15 mouse cellular contexts compared by ENCODE assay signal in genomic region chr10:42246483-42246882, GRCm38 (mm10). TPM values are rescaled to one million over a fixed set of nuclear protein-coding genes. Genes with fewer than 3 reads are reported as not detected.
DNase-seq lines count a peak whose midpoint lies in the region; ATAC-seq and TF ChIP-seq lines count a peak whose summit lies in the region.
"Had no signal": no experiment of that assay in that cellular context is flagged by ENCODE, and none has a peak within 500 bp of the region (broad histone marks: within the 10 kb centered on the region; RNA-seq: fewer than 3 reads in every experiment).

No protein-coding gene starts in this region.

- no peak for ATAC-seq in kidney, postnatal 0 days (replicated peaks; ENCODE audit: low FRiP score, low read depth)
- ATAC-seq in kidney, embryonic 16.5 days (ENCODE audit: low FRiP score, low TSS enrichment) = no peak
- no peak for ATAC-seq in liver, embryonic 13.5 days (ENCODE audit: low read depth)
- ATAC-seq: forebrain, embryonic 15.5 days; inflammation-experienced regulatory T-cells, adult 6 months; midbrain, embryonic 16.5 days had no signal

- TF ChIP-seq CTCF in gastrocnemius, adult 2 months (IDR thresholded peaks at IDR 0.05) = no peak
- no peak for TF ChIP-seq CTCF in kidney, postnatal 0 days (IDR thresholded peaks at IDR 0.05; ENCODE audit: low read depth)
- no peak for TF ChIP-seq CTCF in bone marrow, adult 2 months (IDR thresholded peaks at IDR 0.05; ENCODE audit: control insufficient read depth, insufficient read depth, low read length)

- intact Hi-C loops in gastrocnemius, adult 2 months (cut with DNase I) = no loop called here

- no peaks in the 10 kb centered on the region for H3K27me3 ChIP-seq in kidney, postnatal 0 days (ENCODE audit: insufficient read depth, low read length)
- H3K27me3 ChIP-seq in kidney, embryonic 16.5 days (ENCODE audit: insufficient read depth, low read length) = no peaks in the 10 kb centered on the region
- H3K27me3 ChIP-seq in liver, embryonic 13.5 days = no peaks in the 10 kb centered on the region
- H3K27me3 ChIP-seq: forebrain, embryonic 15.5 days had no signal

- H3K4me2 ChIP-seq in kidney, postnatal 0 days (ENCODE audit: low read length) = no peak overlapping the region
- no peak overlapping the region for H3K4me2 ChIP-seq in kidney, embryonic 16.5 days (replicated peaks; ENCODE audit: low read depth, low read length)
- peak overlapping the region; percentile 61 for H3K4me2 ChIP-seq in liver, embryonic 13.5 days
- H3K4me2 ChIP-seq: forebrain, embryonic 15.5 days had no signal

- H3K36me3 ChIP-seq in kidney, postnatal 0 days (ENCODE audit: insufficient read depth, low read length) = no peaks in the 10 kb centered on the region
- H3K36me3 ChIP-seq in kidney, embryonic 16.5 days (ENCODE audit: insufficient read depth, low read length) = no peaks in the 10 kb centered on the region
- peaks cover 58% of the 10 kb centered on the region for H3K36me3 ChIP-seq in liver, embryonic 13.5 days
- H3K36me3 ChIP-seq: forebrain, embryonic 15.5 days had no signal

- H3K4me3 ChIP-seq in gastrocnemius, adult 2 months = no peak overlapping the region
- H3K4me3 ChIP-seq in kidney, postnatal 0 days (replicated peaks; ENCODE audit: low read depth, low read length) = no peak overlapping the region
- H3K4me3 ChIP-seq in kidney, embryonic 16.5 days (ENCODE audit: low read length) = no peak overlapping the region
- no peak overlapping the region for H3K4me3 ChIP-seq in bone marrow, adult 2 months (replicated peaks; ENCODE audit: control insufficient read depth, low read depth, low read length)
- peak overlapping the region; percentile 39 for H3K4me3 ChIP-seq in liver, embryonic 13.5 days (replicated peaks)
- H3K4me3 ChIP-seq: forebrain, embryonic 15.5 days had no signal

- peak overlapping the region; percentile 91 for H3K27ac ChIP-seq in gastrocnemius, adult 2 months
- H3K27ac ChIP-seq in kidney, postnatal 0 days = peak overlapping the region; percentile 31
- H3K27ac ChIP-seq in kidney, embryonic 16.5 days (ENCODE audit: low read length) = no peak overlapping the region
- H3K27ac ChIP-seq in bone marrow, adult 2 months (ENCODE audit: control insufficient read depth, insufficient read depth, low read depth, low read length, poor library complexity) = 0 out of 2 replicates have a peak overlapping the region, but pooled peaks have one; percentile 2
- peak overlapping the region; percentile 99 for H3K27ac ChIP-seq in liver, embryonic 13.5 days
- H3K27ac ChIP-seq: forebrain, embryonic 15.5 days had no signal

- H3K9ac ChIP-seq in kidney, postnatal 0 days (ENCODE audit: low read depth, low read length) = no peak overlapping the region
- H3K9ac ChIP-seq in kidney, embryonic 16.5 days (replicated peaks; ENCODE audit: low read length) = no peak overlapping the region
- peak overlapping the region; percentile 76 for H3K9ac ChIP-seq in liver, embryonic 13.5 days
- H3K9ac ChIP-seq: forebrain, embryonic 15.5 days had no signal

- 69% methylated on average over 3 of the region's 3 CpGs for WGBS in kidney, postnatal 0 days
- 67% methylated on average over 3 of the region's 3 CpGs for WGBS in kidney, embryonic 16.5 days
- WGBS in bone marrow, adult 2 months = 77% methylated on average over 3 of the region's 3 CpGs
- 61% methylated on average over 3 of the region's 3 CpGs for WGBS in liver, embryonic 13.5 days (ENCODE audit: insufficient replicate concordance)

- H3K4me1 ChIP-seq in kidney, postnatal 0 days (replicated peaks; ENCODE audit: insufficient read depth, low read length) = peaks cover 26% of the 10 kb centered on the region
- peaks cover 53% of the 10 kb centered on the region for H3K4me1 ChIP-seq in kidney, embryonic 16.5 days (ENCODE audit: insufficient read depth, low read length)
- H3K4me1 ChIP-seq in bone marrow, adult 2 months (ENCODE audit: control insufficient read depth, insufficient read depth, low read length) = peaks cover 15% of the 10 kb centered on the region
- peaks cover 100% of the 10 kb centered on the region for H3K4me1 ChIP-seq in liver, embryonic 13.5 days (replicated peaks)

- no peak for DNase-seq in gastrocnemius, adult 2 months
- DNase-seq in gastrocnemius, adult 18-20 months (ENCODE audit: low spot score) = no peak
- DNase-seq in kidney, postnatal 0 days (ENCODE audit: low spot score) = no peak
- DNase-seq in liver, embryonic 13.5 days = no peak
- DNase-seq in thymus, postnatal 10 days (ENCODE audit: low spot score in 2 of 2) = no peak
- DNase-seq in natural killer cell, adult 2 months (ENCODE audit: low spot score in 2 of 2) = no peak
- DNase-seq: adrenal gland, postnatal 14 days; B cell, adult 2 months; lung, postnatal 36 days; thymus, postnatal 25 days had no signal

- H3K9me3 ChIP-seq in kidney, postnatal 0 days (replicated peaks; ENCODE audit: low read length) = no peaks in the 10 kb centered on the region
- H3K9me3 ChIP-seq in kidney, embryonic 16.5 days (ENCODE audit: low read length) = no peaks in the 10 kb centered on the region
- no peaks in the 10 kb centered on the region for H3K9me3 ChIP-seq in liver, embryonic 13.5 days (replicated peaks)
- H3K9me3 ChIP-seq: forebrain, embryonic 15.5 days had no signal

- no peak for TF ChIP-seq POLR2A in bone marrow, adult 2 months (IDR thresholded peaks at IDR 0.05; ENCODE audit: borderline replicate concordance, control insufficient read depth, low read depth, low read length)

RNA-seq across cellular contexts. Expression of gene Foxo3, which starts 30.1 kb away (rescaled TPM):
- 10 to 100 TPM; 25.7 to 40.5 TPM for total RNA-seq in gastrocnemius, adult 2 months (2021)
- total RNA-seq in gastrocnemius, adult 18-20 months (2021) = 10 to 100 TPM; 23.3 to 29.8 TPM
- 8.7 and 9.7 TPM in 2 replicates for polyA plus RNA-seq in kidney, postnatal 0 days (2015; fragmentation: Nextera tagmentation; extraction: Ambion mirVana)
- polyA plus RNA-seq in kidney, embryonic 16.5 days (2015; fragmentation: Nextera tagmentation; extraction: Ambion mirVana) = 5.9 and 6.3 TPM in 2 replicates
- 34.9 and 51.5 TPM in 2 replicates for polyA plus RNA-seq in bone marrow, adult 2 months (2011; ENCODE audit: insufficient read depth, insufficient read length, low replicate concordance, missing spikeins)
- 14.5 and 15.2 TPM in 2 replicates for polyA plus RNA-seq in liver, embryonic 13.5 days (2015; fragmentation: Nextera tagmentation; extraction: Ambion mirVana)
